Mouse (Mus musculus) cerebellum, adult 11-12 months (tissue): ENCODE measurements at regions not wholly inside any gene's neighbourhood (a gene's known extent, or its start where the extent isn't known, plus 50 kb on each side); places are given as distances from the start of the nearest gene placed in this dataset.

Experiments used
- DNase-seq: peaks from one replicate; pipeline ENCODE4 v3.0.0; 2022

GRCm38 (mm10) chr17:52195804-52196203 is 362.7 kb upstream of the Satb1 start:
- peak; percentile 76 for DNase-seq

GRCm38 (mm10) chr17:52191064-52191682 is 358.1 kb upstream of the Satb1 start:
- DNase-seq: no peak

DNA sequence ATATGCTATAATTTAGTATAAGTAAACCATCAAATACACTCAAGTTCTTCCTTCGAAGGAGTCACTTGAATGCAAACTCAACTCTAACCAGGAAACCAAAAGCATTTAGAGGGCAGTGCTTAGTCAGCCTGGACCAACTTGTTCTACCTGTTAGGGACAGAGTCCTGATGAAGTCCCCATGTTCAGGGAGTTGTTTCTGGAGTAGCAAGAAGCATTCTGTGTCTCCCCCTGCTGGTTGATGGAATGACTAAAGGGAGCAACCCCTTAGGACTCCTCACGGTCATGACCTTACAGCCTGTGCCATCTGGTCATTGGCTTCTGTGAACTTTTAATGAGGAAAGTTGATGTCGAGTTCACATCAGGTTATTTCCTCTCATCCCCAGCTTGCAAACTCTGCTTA is 349.6 kb upstream of the Satb1 start:
- DNase-seq: no peak

DNA sequence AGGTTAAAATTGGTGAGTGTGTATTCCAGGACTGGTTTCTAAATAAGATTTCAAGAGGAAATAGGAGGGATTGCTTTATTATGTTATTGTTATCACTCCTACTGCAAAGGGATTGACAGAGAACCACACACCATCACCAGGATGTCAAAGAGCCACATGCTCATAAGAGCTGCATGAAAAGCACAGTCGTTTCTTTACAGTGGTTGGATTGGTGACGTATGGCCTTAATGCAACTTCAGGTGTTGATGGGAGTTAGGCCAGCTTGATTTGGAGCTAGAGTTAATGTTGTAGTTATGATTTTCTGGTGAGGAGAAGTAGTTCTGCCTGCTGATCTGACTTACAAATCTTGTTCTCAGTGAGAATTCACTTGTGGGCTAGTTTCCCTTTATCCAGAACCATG is 344.9 kb upstream of the Satb1 start:
- no peak for DNase-seq

GRCm38 (mm10) chr17:52168076-52168838 is 335.2 kb upstream of the Satb1 start:
- DNase-seq: no peak

DNA sequence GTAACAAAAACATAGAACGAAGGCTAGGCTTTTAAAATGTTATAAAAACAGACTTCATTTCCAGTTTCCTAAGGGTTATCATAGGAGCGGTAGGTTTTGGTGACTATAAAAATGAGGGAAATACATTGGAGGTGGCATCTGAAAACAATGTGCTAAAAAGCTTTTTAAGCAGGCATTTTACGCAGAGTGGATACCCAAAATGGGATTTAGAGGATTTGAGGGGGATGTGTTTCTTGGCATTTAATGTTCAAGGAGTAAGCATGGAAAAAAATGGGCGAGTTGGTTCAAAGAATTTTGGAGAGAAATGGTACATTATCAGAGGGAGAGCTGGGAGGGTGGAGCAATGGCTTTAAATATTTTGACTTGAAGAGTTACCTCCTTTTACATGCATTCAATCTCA is 334.6 kb upstream of the Satb1 start:
- no peak for DNase-seq

- no peak for DNase-seq
These were observed 332.9 kb upstream of the Satb1 start for GRCm38 (mm10) chr17:52165891-52166485.

- DNase-seq: no peak
These were observed 329.7 kb upstream of the Satb1 start for GRCm38 (mm10) chr17:52162559-52163397.

DNA sequence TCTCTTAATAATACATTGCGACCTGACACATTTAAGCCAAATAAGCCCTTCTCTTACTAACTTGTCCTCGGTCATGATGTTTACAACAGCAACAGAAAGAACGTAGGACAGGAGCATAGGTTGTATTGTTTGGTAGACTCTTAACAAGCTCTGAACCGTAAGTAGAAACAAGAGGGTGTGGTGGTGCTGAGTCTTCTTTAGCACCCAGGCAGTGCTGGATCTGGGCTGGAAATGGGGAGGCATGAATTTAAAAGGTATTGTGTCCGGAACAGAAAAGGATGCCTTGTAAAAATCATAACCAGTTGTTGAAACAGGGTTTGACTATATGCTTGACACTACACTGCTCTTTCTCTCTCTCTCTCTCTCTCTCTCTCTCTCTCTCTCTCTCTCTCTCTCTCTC is 317.4 kb upstream of the Satb1 start:
- DNase-seq: no peak

- no peak for DNase-seq
These were observed 316.7 kb upstream of the Satb1 start for GRCm38 (mm10) chr17:52149834-52150233.

DNA sequence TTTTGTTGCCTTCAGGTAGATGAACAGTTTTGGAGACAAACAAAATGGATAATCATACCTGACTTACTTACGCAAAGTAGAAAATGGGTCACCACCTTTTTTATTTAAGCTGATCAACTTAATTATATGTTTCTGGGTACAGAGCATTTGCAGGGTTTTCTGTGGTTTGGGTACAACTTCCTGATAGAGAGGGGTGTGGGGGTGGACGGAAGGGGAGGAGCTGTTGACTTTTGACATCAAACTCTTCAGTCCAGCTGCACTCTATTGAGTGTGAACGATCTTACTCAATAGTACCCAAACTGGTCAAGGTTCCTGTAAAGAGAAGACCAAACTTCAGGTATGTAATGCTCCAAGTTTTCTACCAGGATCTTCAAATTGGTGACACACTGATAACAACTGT is 316.0 kb upstream of the Satb1 start:
- no peak for DNase-seq

GRCm38 (mm10) chr17:52103891-52104290 is 270.8 kb upstream of the Satb1 start:
- DNase-seq: no peak

- DNase-seq: no peak
These were observed 252.7 kb upstream of the Satb1 start for GRCm38 (mm10) chr17:52085834-52086233.

GRCm38 (mm10) chr17:52084455-52084854 is 251.4 kb upstream of the Satb1 start:
- no peak for DNase-seq

DNA sequence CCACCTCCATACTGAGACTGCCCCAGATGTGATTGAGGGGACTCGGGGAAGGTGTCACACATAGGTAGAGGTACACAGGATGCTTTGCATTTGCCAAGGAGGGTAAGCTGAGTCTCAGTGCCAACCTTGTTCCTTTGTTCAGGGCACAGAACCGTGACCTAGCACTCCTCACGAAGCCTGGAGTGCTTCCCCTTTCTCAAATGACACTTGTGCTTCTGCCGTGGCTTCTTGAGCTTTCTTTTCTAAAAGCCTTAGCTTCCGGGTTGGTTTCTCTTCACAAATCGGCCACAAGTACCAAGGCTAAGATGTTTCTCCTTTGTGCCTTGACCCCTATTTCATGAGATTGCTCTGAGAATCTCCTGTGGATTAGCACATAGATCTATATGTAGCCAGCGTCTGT is 246.2 kb upstream of the Satb1 start:
- DNase-seq: no peak

DNA sequence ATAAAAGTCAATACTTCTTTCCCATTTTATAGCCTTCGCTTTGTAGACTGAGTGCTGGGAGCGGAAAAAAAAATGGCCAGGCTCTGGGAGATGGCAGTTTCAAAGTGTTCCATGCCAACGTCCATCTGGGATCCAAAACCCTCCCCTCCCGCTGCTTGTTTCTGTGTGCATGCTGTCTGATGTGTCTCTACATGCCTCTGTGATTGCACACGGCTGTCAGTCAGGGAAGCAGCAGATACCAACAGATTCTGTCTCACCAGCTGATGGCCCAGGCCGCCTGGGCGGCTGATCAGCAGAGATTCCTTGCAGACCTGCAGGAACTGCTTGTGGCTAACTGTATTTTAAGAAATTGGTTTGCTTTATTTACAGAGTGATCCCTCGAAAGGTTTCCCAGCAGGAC is 245.4 kb upstream of the Satb1 start:
- no peak for DNase-seq

- no peak for DNase-seq
These were observed 244.9 kb upstream of the Satb1 start for GRCm38 (mm10) chr17:52077951-52078350.

- no peak for DNase-seq
These were observed 243.7 kb upstream of the Satb1 start for GRCm38 (mm10) chr17:52076746-52077145.

DNA sequence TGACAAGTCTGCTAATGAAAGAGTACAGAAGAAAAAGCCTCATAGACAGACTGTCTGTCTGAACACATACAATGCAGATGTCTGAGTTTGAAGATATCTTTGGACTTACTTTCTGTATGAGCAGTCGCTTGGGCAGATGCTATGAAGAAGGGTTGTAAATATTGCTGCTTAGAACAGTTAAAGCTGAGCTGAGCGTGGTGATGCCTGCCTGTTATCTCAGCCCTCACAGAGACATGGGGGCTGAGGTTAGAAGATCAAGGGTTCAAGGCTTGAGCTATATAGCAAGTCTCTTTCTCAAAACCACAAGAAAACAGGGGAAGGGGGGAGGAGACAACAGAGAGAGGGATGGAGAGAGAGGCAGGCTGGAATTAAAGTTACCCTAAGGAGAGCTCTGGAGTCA is 234.6 kb upstream of the Satb1 start:
- DNase-seq: no peak

- DNase-seq: no peak
These were observed 231.5 kb upstream of the Satb1 start for GRCm38 (mm10) chr17:52064618-52065017.

DNA sequence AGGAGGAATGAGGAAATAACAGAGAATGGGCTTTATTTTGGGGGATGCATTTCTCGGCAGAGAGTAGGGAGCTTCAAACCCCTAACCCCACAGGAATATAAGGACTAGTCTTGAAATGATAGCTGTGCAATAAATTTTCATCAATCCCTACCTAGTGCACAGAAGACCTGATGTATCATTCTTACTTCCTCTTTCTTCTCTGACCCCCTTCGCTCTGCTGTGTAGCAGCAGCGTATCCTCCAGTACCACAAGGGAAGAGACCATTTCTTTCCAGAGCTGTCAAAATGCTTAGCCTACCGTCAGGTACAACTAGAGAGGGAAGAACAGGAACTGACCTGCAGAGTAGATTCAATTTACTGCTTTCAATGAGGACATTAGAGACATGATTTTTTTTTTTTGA is 230.0 kb upstream of the Satb1 start:
- DNase-seq: no peak

- no peak for DNase-seq
These were observed 229.1 kb upstream of the Satb1 start for GRCm38 (mm10) chr17:52062096-52062665.

DNA sequence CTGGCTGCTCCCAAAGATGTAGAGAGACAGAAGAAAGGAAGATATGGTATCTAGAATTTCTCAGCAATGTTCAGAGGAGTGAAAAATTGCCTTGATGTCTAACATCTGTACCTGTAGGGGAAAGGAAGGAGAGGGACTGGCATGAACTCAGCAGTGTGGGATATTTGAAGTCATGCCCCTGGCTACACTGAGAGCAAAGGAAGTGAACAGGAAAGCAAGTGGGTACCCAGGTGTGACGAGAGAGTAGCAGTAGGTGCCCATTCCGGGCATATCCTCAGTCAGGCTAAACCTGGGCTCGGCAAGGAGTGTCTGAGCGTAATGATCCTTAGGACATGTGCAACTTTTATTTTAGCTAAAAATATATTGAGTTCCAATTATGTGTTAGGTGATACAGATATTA is 203.4 kb upstream of the Satb1 start:
- no peak for DNase-seq
